ENCODE assay signal across 13 mouse cellular contexts in the genomic region with DNA sequence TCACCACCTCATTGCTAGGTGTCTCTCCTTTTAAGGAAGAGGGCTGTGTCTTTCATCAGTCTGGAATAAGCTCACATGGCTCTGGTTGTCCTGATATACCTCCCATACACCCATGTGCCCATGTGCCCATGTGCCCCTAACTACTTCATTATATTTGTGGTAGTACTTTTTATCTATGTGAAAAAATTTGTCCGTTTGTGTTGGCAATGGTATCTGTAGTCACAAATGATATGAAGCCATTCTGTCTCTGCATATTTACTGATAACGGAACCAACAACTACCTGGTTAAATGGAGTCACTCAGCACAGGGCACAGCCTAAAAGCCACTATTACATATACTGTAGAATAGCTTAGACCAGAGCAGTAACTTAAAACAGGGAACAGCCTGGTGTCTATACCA.
"Had no signal": no experiment of that assay in that cellular context is flagged by ENCODE, and none has a peak within 500 bp of the region (broad histone marks: within the 10 kb centered on the region; RNA-seq: fewer than 3 reads in every experiment).

No protein-coding gene starts in this region.

- H3K9ac ChIP-seq: limb, embryonic 13.5 days; neural tube, embryonic 15.5 days had no signal

- H3K9me3 ChIP-seq: limb, embryonic 13.5 days; midbrain, embryonic 10.5 days; neural tube, embryonic 15.5 days had no signal

- H3K27me3 ChIP-seq: limb, embryonic 13.5 days; neural tube, embryonic 15.5 days had no signal

- H3K36me3 ChIP-seq: limb, embryonic 13.5 days; midbrain, embryonic 10.5 days; neural tube, embryonic 15.5 days had no signal

- H3K27ac ChIP-seq: layer of hippocampus, adult 2 months; limb, embryonic 13.5 days; midbrain, embryonic 10.5 days; neural tube, embryonic 15.5 days had no signal

- H3K4me2 ChIP-seq: limb, embryonic 13.5 days; neural tube, embryonic 15.5 days had no signal

- H3K4me1 ChIP-seq: limb, embryonic 13.5 days; midbrain, embryonic 10.5 days; neural tube, embryonic 15.5 days had no signal

- H3K4me3 ChIP-seq: layer of hippocampus, adult 2 months; limb, embryonic 13.5 days; midbrain, embryonic 10.5 days; myocyte; neural tube, embryonic 15.5 days had no signal

- DNase-seq: kidney, postnatal 10 days; kidney, postnatal 4 days; left cerebral cortex, postnatal 4 days; lung, adult 18-20 months; midbrain, embryonic 14.5 days; spleen, adult 18-20 months; thymus, adult 18-20 months; thymus, postnatal 14 days had no signal
